Mouse (Mus musculus) sigmoid colon, adult 10 weeks (tissue): ENCODE measurements around the gene Gm3727. TPM values are rescaled to one million over a fixed set of nuclear protein-coding genes. Genes with fewer than 3 reads are reported as not detected.

Experiments used
- polyA plus RNA-seq: library from polyadenylated mRNA; stranded (reverse); fragments of 350-450 nt; fragmentation: Illumina TruSeq; extraction: RNeasy Lipid Tissue Mini Kit (QIAGEN cat#74804); gene quantifications from one replicate; pipeline ENCODE4 v1.2.3, GENCODE M21; 2014; ENCODE audit warnings: low read depth, low replicate concordance

The Gm3727 gene
- not detected for polyA plus RNA-seq

GRCm38 (mm10) chr14:7264614-7265013 lies at the start of gene Gm3727:
TSS of gene Gm3727 (minus strand) at chr14:7264714.

Other genes with a start within 250 kb of the Gm3727 start
- gene Gm10406, start 237.3 kb downstream of the Gm3727 start, polyA plus RNA-seq = 0.47 TPM
- gene Gm3685, start 219.7 kb downstream of the Gm3727 start, polyA plus RNA-seq = not detected
- gene Gm3696, start 164.1 kb downstream of the Gm3727 start, polyA plus RNA-seq = 2.2 TPM
- gene Gm6676, start 139.3 kb downstream of the Gm3727 start, polyA plus RNA-seq = not detected
- 1.6 TPM for gene Gm3512, start 90.2 kb downstream of the Gm3727 start, polyA plus RNA-seq
- not detected for gene Gm16434, start 70.2 kb downstream of the Gm3727 start, polyA plus RNA-seq
- gene Gm3739, start 50.3 kb upstream of the Gm3727 start, polyA plus RNA-seq = 0.66 TPM
- not detected for gene Gm5797, start 67.7 kb upstream of the Gm3727 start, polyA plus RNA-seq
- gene Gm8374, start 100.4 kb upstream of the Gm3727 start, polyA plus RNA-seq = not detected
- not detected for gene Gm3755, start 186.2 kb upstream of the Gm3727 start, polyA plus RNA-seq
- 0.60 TPM for gene Gm3752, start 219.0 kb upstream of the Gm3727 start, polyA plus RNA-seq